Mouse (Mus musculus) embryonic facial prominence, embryonic 12.5 days (tissue): ENCODE results near the gene Snx9. TPM values are rescaled to one million over a fixed set of nuclear protein-coding genes. Genes with fewer than 3 reads are reported as not detected.

Source experiments
- ATAC-seq: fragments of 200-750 bp; cut with Nextera tagmentation; 2 replicates; pipeline ENCODE4 v1.8.0; 2017; ENCODE audit not compliant: insufficient number of reproducible peaks, insufficient read depth, low FRiP score, low TSS enrichment
- H3K27ac ChIP-seq: fragments of 300-500 bp; sonication (generic); 2 replicates; pipeline ENCODE4 v1.5.1; 2016; ENCODE audit warnings: mild to moderate bottlenecking
- H3K27me3 ChIP-seq: fragments of 300-500 bp; sonication (generic); 2 replicates; pipeline ENCODE4 v1.6.1; 2016; ENCODE audit warnings: mild to moderate bottlenecking, moderate library complexity
- H3K36me3 ChIP-seq: fragments of 300-500 bp; sonication (generic); 2 replicates; pipeline ENCODE4 v1.6.1; 2016; ENCODE audit warnings: mild to moderate bottlenecking
- H3K4me1 ChIP-seq: fragments of 300-500 bp; sonication (generic); 2 replicates; pipeline ENCODE4 v1.6.1; 2016
- H3K4me2 ChIP-seq: fragments of 300-500 bp; sonication (generic); replicated peaks from 2 replicates; pipeline ENCODE4 v1.6.1; 2016; ENCODE audit warnings: mild to moderate bottlenecking, moderate library complexity
- H3K4me3 ChIP-seq: fragments of 300-500 bp; sonication (generic); 2 replicates; pipeline ENCODE4 v1.5.1; 2016; ENCODE audit warnings: mild to moderate bottlenecking
- H3K9ac ChIP-seq: fragments of 300-500 bp; sonication (generic); 2 replicates; pipeline ENCODE4 v1.6.1; 2016; ENCODE audit warnings: mild to moderate bottlenecking, moderate library complexity
- H3K9me3 ChIP-seq: fragments of 300-500 bp; sonication (generic); 2 replicates; pipeline ENCODE4 v1.6.1; 2016; ENCODE audit warnings: mild to moderate bottlenecking, moderate library complexity
- WGBS: fragments of 180-500 bp; shearing (Covaris S2); methylation state at CpG from one replicate; pipeline ENCODE4 v1.1.7; 2016; 5-methylcytosine and 5-hydroxymethylcytosine counted together
- polyA plus RNA-seq: library from polyadenylated mRNA; unstranded; fragments of >200 nt; fragmentation: Nextera tagmentation; extraction: Ambion mirVana; gene quantifications from 2 replicates; pipeline ENCODE4 v1.2.1, GENCODE M21; 2016

Snx9 gene
- polyA plus RNA-seq, 1 experiment from 2014 or later: 33.3 TPM

DNA sequence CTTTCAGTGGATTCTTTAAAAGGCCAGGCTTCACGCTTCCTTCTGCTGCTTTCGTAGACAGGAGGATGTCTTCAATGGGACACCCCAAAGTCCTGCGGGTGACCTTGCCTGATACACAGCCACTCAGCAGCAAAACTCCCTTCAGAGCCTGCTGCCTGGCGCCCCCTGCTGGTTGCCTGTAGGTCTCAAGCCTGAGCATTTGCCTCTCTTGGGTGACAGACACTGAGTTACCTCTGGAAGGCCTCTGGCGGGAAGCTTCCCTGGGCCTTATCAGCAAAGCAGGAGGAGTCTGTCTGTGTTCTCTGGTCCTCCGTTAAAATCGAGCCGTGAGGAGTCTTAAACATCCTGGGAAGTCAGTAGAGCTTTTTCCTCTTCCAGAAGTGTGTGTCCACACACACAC is 49.3 kb downstream of the Snx9 start:
- Histone ChIP-seq H3K9ac (no peak overlapping the region), H3K4me2 (no peak overlapping the region), H3K27me3 (no peaks in the 10 kb centered on the region), H3K4me3 (no peak overlapping the region), H3K36me3 (peaks cover 13% of the 10 kb centered on the region; the same call in 1 of the 2 replicates), H3K4me1 (peaks cover 8% of the 10 kb centered on the region; the same call in 1 of the 2 replicates), H3K9me3 (no peaks in the 10 kb centered on the region), H3K27ac (no peak overlapping the region)
- no peak for ATAC-seq
- WGBS: 50% methylated on average over 8 of the region's 8 CpGs

DNA sequence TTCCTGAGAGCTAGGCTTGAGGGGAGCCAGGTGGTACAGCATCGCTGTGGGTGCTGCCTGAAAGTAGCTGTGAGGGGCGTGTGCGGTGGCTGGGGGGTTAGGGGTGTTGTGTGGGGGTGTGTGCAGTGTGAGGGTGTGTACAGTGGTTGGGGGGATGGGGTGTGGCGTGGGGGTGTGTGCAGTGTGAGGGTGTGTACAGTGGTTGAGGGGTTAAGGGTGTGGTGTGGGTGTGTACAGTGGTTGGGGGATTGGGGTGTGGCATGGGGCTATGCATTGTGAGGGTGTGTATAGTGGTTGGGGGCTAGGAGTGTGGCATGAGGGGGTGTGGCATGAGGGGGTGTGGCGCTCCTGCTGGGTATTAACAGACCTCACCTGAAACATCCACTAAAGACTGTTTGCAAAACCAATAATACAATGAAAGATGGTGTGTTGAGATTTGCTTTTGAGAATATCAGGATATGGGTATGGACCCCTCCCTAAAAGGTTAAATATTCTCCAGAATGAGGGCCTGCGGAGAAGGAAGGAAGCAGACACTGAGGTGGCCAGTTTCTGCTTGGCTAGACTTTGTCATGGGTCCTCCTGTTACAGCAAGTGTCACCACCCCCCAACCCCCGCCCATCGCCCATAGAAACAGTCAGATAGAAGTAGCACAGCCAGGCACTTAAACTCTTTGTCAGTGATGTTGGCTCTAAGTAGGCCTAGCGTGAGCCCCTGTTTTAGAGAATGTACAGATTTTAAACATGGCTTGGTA is 51.0 kb downstream of the Snx9 start:
- no peaks in the 10 kb centered on the region for H3K27me3 ChIP-seq
- H3K9me3 ChIP-seq: no peaks in the 10 kb centered on the region
- H3K36me3 ChIP-seq: peaks cover 13% of the 10 kb centered on the region; the same call in 1 of the 2 replicates
- no peak overlapping the region for H3K4me3 ChIP-seq
- H3K4me2 ChIP-seq: no peak overlapping the region
- H3K27ac ChIP-seq: no peak overlapping the region
- peaks cover 8% of the 10 kb centered on the region; the same call in 1 of the 2 replicates for H3K4me1 ChIP-seq
- 85% methylated on average over 9 of the region's 9 CpGs for whole genome bisulfite sequencing
- no peak overlapping the region for H3K9ac ChIP-seq
- no peak for ATAC-seq

DNA sequence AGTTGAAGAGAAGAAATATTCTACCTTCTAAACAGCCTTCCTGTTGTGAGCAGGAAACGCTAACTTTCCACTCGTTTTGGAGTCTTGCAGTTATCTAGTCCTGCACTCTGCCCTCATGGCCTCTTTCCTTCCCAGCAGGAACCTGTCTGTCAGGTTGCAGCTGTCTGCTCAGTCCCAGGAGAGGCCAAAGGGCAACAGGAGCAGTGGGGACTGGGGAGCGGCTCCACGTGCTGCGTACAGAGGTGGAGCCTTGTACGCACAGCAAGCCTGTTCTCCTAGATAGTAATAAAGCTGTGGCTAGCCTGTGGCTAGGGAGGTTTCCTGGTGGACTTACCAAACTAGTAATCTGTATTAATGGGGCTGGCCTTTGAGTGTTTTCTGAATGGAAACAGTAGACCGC is 52.0 kb downstream of the Snx9 start:
- Histone ChIP-seq H3K4me1 (peaks cover 8% of the 10 kb centered on the region; the same call in 1 of the 2 replicates), H3K27ac (no peak overlapping the region), H3K36me3 (peaks cover 13% of the 10 kb centered on the region; the same call in 1 of the 2 replicates), H3K4me3 (no peak overlapping the region), H3K4me2 (no peak overlapping the region), H3K27me3 (no peaks in the 10 kb centered on the region), H3K9me3 (no peaks in the 10 kb centered on the region), H3K9ac (no peak overlapping the region)
- 16% methylated on average over 7 of the region's 7 CpGs for WGBS
- ATAC-seq: no peak

DNA sequence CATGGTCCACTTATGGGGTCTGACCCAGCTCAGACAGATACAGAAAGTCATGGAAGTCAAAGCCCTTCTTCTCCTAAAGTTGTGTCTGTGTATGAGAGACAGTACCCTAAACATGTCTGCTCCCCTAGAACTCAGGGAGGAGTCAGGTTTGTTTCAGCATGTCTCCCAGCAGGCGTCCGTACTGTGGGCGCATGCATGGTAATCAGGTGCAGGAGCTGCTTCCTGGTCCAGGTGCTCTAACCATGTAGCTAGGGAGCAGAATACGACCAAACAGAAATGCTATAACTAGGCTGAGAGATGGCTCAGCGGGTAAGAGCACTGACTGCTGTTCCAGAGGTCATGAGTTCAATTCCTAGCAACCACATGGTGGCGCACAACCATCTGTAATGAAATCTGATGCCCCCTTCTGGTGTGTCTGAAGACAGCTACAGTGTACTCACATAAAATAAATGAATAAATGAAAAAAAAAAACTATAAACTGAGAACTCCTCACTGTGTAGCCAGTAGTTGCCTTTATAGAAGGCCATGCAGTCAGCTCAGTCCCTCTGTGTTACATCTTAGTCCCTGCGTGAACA is 52.5 kb downstream of the Snx9 start:
- Histone ChIP-seq H3K36me3 (peaks cover 13% of the 10 kb centered on the region; the same call in 1 of the 2 replicates), H3K9ac (no peak overlapping the region), H3K27me3 (no peaks in the 10 kb centered on the region), H3K4me3 (no peak overlapping the region), H3K9me3 (no peaks in the 10 kb centered on the region), H3K4me1 (peaks cover 8% of the 10 kb centered on the region; the same call in 1 of the 2 replicates), H3K27ac (no peak overlapping the region), H3K4me2 (no peak overlapping the region)
- no peak for ATAC-seq
- WGBS: 67% methylated on average over 7 of the region's 7 CpGs

- H3K4me1 ChIP-seq: peaks cover 8% of the 10 kb centered on the region; the same call in 1 of the 2 replicates
- no peaks in the 10 kb centered on the region for H3K27me3 ChIP-seq
- H3K9me3 ChIP-seq: no peaks in the 10 kb centered on the region
- peaks cover 12% of the 10 kb centered on the region; the same call in 1 of the 2 replicates for H3K36me3 ChIP-seq
- 54% methylated on average over 4 of the region's 4 CpGs for WGBS
- no peak for ATAC-seq
- H3K9ac ChIP-seq: no peak overlapping the region
- no peak overlapping the region for H3K4me2 ChIP-seq
- H3K4me3 ChIP-seq: no peak overlapping the region
- H3K27ac ChIP-seq: no peak overlapping the region
Measured at GRCm38 (mm10) chr17:5896066-5896465, 54.9 kb downstream of the Snx9 start.

DNA sequence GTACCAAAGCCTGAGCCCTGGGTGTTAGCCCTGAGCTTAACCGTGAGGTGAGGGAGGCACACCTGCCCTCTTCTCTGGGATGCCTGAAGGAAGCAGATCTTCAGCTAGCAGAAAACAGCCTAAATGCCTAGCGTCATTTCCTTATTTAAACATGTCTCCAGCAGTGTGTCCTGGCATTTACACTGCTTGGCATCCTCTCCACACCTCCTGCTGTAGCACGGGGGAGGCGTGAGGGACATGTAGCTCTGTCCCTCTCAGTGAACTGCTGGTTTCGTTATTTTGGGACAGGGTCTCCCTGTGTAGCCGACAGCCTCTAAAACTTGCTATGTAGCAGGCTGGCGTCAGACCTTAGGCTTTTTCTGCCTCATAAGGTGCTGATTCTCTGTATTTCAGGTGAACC is 55.5 kb downstream of the Snx9 start:
- no peak for ATAC-seq
- Histone ChIP-seq H3K4me1 (peaks cover 8% of the 10 kb centered on the region; the same call in 1 of the 2 replicates), H3K9me3 (no peaks in the 10 kb centered on the region), H3K36me3 (peaks cover 10% of the 10 kb centered on the region; the same call in 1 of the 2 replicates), H3K27me3 (no peaks in the 10 kb centered on the region), H3K4me2 (no peak overlapping the region), H3K9ac (no peak overlapping the region), H3K4me3 (no peak overlapping the region), H3K27ac (no peak overlapping the region)
- WGBS: 87% methylated on average over 7 of the region's 7 CpGs

DNA sequence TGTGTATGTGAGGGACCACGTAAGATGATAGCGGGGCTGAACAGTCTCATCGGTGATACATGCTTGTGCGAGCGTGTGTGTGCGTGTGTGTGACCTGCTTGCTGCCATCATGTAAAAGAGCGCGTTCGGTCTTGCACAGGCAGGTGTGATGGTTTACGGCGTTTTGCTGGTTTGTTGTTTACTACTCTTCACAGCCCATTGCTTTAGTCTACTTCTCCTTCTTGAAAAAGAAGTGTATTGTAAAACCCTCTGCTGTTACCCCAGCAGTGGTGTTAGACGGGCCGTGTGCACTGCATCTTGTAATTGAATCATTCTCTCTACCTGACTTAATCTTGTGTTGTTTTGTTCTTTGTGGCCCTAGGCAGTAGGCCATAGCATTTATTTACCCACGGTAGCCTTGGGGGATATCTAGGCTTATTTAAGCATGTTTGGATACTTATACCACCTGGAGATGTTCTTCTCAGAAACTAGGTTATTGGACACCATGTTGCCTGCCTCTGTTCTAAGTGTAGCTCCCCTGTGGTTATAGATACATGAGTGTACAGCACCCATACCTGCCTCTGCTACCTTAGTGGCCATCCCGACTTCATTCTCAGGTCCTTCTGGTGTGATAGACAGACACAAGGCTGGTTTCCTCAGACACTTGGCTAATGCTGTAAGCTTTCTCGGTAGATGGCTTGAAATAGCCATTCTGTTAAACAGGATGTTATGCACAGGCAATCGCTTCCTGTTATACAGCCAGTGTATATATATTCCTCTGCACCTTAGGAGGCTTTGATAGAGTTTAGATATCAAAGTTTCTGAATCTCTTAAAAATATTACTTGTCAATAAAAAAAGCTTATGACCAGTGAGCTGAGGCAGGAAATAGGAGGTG is 56.4 kb downstream of the Snx9 start:
- peaks cover 8% of the 10 kb centered on the region; the same call in 1 of the 2 replicates for H3K4me1 ChIP-seq
- no peak overlapping the region for H3K27ac ChIP-seq
- no peak overlapping the region for H3K4me3 ChIP-seq
- no peak overlapping the region for H3K9ac ChIP-seq
- H3K9me3 ChIP-seq: no peaks in the 10 kb centered on the region
- peaks cover 17% of the 10 kb centered on the region for H3K36me3 ChIP-seq
- WGBS: 89% methylated on average over 17 of the region's 17 CpGs
- H3K27me3 ChIP-seq: no peaks in the 10 kb centered on the region
- no peak for ATAC-seq
- no peak overlapping the region for H3K4me2 ChIP-seq

DNA sequence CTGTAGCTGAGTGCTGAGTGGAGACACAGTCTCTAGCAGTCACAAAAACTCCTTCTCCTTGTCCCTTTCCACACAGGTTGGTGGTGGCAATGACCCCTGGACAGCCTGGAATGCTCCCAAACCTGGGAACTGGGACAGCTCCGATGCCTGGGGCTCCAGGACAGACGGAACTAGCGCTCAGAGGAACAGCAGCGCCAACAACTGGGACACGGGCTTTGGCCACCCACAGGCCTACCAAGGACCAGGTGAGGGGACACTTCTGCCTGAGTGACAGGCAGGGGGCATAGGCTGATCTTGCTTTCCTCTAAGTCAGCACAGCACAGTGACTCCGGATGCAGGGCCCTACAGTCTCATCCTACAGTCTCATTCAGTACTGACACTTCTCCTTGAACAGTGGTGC is 58.1 kb downstream of the Snx9 start:
- WGBS: 86% methylated on average over 6 of the region's 6 CpGs
- peaks cover 24% of the 10 kb centered on the region for H3K36me3 ChIP-seq

GRCm38 (mm10) chr17:5901381-5901780 is 60.3 kb downstream of the Snx9 start:
- H3K27me3 ChIP-seq: no peaks in the 10 kb centered on the region
- H3K4me2 ChIP-seq: no peak overlapping the region
- no peak overlapping the region for H3K27ac ChIP-seq
- no peak overlapping the region for H3K9ac ChIP-seq
- no peaks in the 10 kb centered on the region for H3K9me3 ChIP-seq
- ATAC-seq: no peak
- WGBS: 74% methylated on average over 5 of the region's 5 CpGs
- H3K4me3 ChIP-seq: no peak overlapping the region
- H3K4me1 ChIP-seq: no peaks in the 10 kb centered on the region; the same call in 1 of the 2 replicates
- H3K36me3 ChIP-seq: peaks cover 35% of the 10 kb centered on the region

More for the DNA sequence above, 58.1 kb downstream of the Snx9 start:
- H3K9ac ChIP-seq: no peak overlapping the region
- H3K4me1 ChIP-seq: no peaks in the 10 kb centered on the region; the same call in 1 of the 2 replicates
- ATAC-seq: no peak
- no peak overlapping the region for H3K4me3 ChIP-seq
- H3K27ac ChIP-seq: no peak overlapping the region
- H3K27me3 ChIP-seq: no peaks in the 10 kb centered on the region
- no peak overlapping the region for H3K4me2 ChIP-seq
- no peaks in the 10 kb centered on the region for H3K9me3 ChIP-seq

- H3K4me2 ChIP-seq: no peak overlapping the region
- H3K27ac ChIP-seq: no peak overlapping the region; the same call in 1 of the 2 replicates
- H3K36me3 ChIP-seq: peaks cover 43% of the 10 kb centered on the region
- no peak overlapping the region for H3K9ac ChIP-seq
- 55% methylated on average over 6 of the region's 6 CpGs for WGBS
- H3K4me1 ChIP-seq: no peaks in the 10 kb centered on the region; the same call in 1 of the 2 replicates
- no peak overlapping the region for H3K4me3 ChIP-seq
- no peak for ATAC-seq
- H3K27me3 ChIP-seq: no peaks in the 10 kb centered on the region
- no peaks in the 10 kb centered on the region for H3K9me3 ChIP-seq
Measured at GRCm38 (mm10) chr17:5903630-5904301, 62.6 kb downstream of the Snx9 start.

DNA sequence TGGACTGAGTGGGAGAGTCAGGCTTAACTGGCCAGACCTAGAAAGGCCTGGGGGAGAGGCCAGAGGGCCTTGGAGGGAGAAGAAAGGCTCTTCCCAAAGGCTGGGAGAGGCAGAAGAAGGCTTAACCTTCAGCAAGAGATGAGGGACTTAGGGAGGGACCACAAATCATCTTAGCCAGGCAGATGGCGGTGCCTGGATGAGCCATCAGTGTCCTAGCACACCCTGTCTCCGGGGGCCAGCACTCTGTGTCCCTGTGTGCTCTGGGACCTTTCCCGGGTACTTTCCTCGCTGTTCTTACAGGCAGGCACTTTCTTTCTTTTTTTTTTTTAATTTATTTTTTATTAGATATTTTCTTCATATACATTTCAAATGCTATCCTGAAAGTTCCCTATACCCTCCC is 68.6 kb downstream of the Snx9 start:
- Histone ChIP-seq H3K27me3 (no peaks in the 10 kb centered on the region), H3K27ac (no peak overlapping the region), H3K4me2 (no peak overlapping the region), H3K36me3 (peaks cover 27% of the 10 kb centered on the region), H3K9ac (no peak overlapping the region), H3K4me3 (no peak overlapping the region), H3K9me3 (no peaks in the 10 kb centered on the region), H3K4me1 (no peaks in the 10 kb centered on the region)
- no peak for ATAC-seq
- 94% methylated on average over 4 of the region's 4 CpGs for WGBS
